Mouse (Mus musculus) embryonic facial prominence, embryonic 14.5 days (tissue): ENCODE data around the gene Ttc41. TPM values are rescaled to one million over a fixed set of nuclear protein-coding genes. Genes with fewer than 3 reads are reported as not detected.

Source experiments
- ATAC-seq: fragments of 200-750 bp; cut with Nextera tagmentation; 2 replicates; pipeline ENCODE4 v1.8.0; 2017; ENCODE audit warnings: low read depth, moderate number of reproducible peaks, moderate TSS enrichment
- DNase-seq: peaks from one replicate; pipeline ENCODE4 v3.0.0-alpha.2; 2015; ENCODE audit warnings: low spot score
- H3K27ac ChIP-seq: fragments of 300-500 bp; sonication (generic); replicated peaks from 2 replicates; pipeline ENCODE4 v1.5.1; 2014; ENCODE audit warnings: low read depth, mild to moderate bottlenecking, low read length, moderate library complexity
- H3K27me3 ChIP-seq: fragments of 300-500 bp; sonication (generic); replicated peaks from 2 replicates; pipeline ENCODE4 v1.6.1; 2014; ENCODE audit warnings: low read length; ENCODE audit not compliant: control insufficient read depth, insufficient read depth
- H3K36me3 ChIP-seq: fragments of 300-500 bp; sonication (generic); 2 replicates; pipeline ENCODE4 v1.6.1; 2014; ENCODE audit warnings: low read length, mixed read lengths; ENCODE audit not compliant: control insufficient read depth, insufficient read depth
- H3K4me1 ChIP-seq: fragments of 300-500 bp; sonication (generic); 2 replicates; pipeline ENCODE4 v1.6.1; 2014; ENCODE audit warnings: antibody characterized with exemption, low read length; ENCODE audit not compliant: control insufficient read depth, insufficient read depth
- H3K4me2 ChIP-seq: fragments of 300-500 bp; sonication (generic); 2 replicates; pipeline ENCODE4 v1.6.1; 2014; ENCODE audit warnings: low read depth, mild to moderate bottlenecking, low read length, moderate library complexity, mixed read lengths
- H3K4me3 ChIP-seq: fragments of 300-500 bp; sonication (generic); 2 replicates; pipeline ENCODE4 v1.5.1; 2014; ENCODE audit warnings: low read depth, mild to moderate bottlenecking, low read length
- H3K9ac ChIP-seq: fragments of 300-500 bp; sonication (generic); 2 replicates; pipeline ENCODE4 v1.6.1; 2014; ENCODE audit warnings: low read depth, mild to moderate bottlenecking, low read length, moderate library complexity, mixed read lengths
- H3K9me3 ChIP-seq: fragments of 300-500 bp; sonication (generic); 2 replicates; pipeline ENCODE4 v1.6.1; 2016; ENCODE audit warnings: low read length; ENCODE audit not compliant: control insufficient read depth
- WGBS: fragments of 180-500 bp; shearing (Covaris S2); extraction: QIAGEN DNeasy Blood & Tissue Kit; methylation state at CpG from one replicate; pipeline ENCODE4 v1.1.7; 2014; 5-methylcytosine and 5-hydroxymethylcytosine counted together
- polyA plus RNA-seq: library from polyadenylated mRNA; unstranded; fragments of >200 nt; fragmentation: Nextera tagmentation; extraction: Ambion mirVana; gene quantifications from 2 replicates; pipeline ENCODE4 v1.2.1, GENCODE M21; 2014

Ttc41 gene
- polyA plus RNA-seq, 1 experiment from 2014 or later = 1.1 TPM

DNA sequence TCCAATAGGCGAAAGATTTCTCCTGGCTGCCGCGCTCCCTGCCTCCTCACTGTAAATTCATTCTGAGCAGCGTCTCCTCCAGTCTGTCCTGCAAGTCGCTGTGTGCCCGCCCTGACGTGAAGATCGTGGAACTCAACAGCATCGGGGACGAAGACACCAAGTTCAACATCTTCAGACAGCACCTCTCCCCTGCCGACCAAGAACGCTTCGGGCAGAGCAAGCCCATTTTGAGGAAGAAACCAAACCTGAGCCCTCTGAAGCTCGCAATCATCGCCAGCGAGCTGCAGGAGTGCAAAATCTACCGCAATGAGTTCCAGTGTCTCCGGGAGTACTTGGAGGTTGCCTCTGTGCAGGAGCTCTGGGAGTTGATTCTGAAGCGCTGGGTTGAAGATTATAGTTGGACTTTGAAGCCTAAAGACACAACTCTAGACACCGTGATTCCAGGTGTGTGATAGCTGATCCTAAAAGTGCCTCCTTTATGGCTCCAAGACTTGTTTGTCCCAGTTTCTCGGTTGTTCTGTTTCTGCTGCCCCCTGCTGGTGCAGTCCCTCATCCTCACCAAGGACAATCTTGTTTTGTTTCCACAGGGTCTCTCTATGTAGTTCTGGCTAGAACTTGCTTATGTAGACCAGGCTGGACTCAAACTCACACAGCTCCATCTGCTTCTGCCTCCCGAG lies 25.4 kb downstream of the Ttc41 start:
- H3K27ac ChIP-seq = peak overlapping the region; percentile 78
- WGBS = 7% methylated on average over 22 of the region's 22 CpGs
- no peaks in the 10 kb centered on the region for H3K36me3 ChIP-seq
- peak overlapping the region; percentile 71 for H3K9ac ChIP-seq
- peaks cover 11% of the 10 kb centered on the region; the same call in 1 of the 2 replicates for H3K4me1 ChIP-seq
- no peaks in the 10 kb centered on the region for H3K9me3 ChIP-seq
- DNase-seq = peak; percentile 89
- H3K4me3 ChIP-seq = peak overlapping the region; percentile 50
- ATAC-seq = peak; percentile 56; the same call in 1 of the 2 replicates
- peak overlapping the region; percentile 69 for H3K4me2 ChIP-seq
- H3K27me3 ChIP-seq = no peaks in the 10 kb centered on the region

DNA sequence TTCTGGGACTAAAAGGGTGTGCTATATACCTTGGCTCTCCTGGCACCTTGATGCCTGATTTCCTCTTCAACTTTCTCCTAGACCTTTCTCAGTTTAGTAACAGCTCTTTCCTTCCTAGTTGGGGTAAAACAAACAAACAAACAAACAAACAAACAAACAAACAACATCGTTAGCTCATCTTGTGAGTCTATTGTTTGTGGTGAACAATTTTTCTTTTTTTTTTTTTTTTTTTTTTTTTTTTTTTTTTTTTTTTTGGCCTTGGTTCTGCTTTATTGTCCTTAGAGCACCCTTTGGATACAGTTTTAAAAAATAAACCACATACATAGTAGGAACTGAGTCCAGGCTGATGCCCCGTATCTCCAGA lies 25.9 kb downstream of the Ttc41 start:
- H3K9ac ChIP-seq = no peak overlapping the region
- H3K4me2 ChIP-seq = no peak overlapping the region
- 47% methylated on average over 2 of the region's 2 CpGs for WGBS
- peaks cover 11% of the 10 kb centered on the region; the same call in 1 of the 2 replicates for H3K4me1 ChIP-seq
- ATAC-seq (no peak), DNase-seq (no peak)
- no peak overlapping the region; the same call in 1 of the 2 replicates for H3K27ac ChIP-seq
- H3K4me3 ChIP-seq = no peak overlapping the region
- no peaks in the 10 kb centered on the region for H3K27me3 ChIP-seq
- no peaks in the 10 kb centered on the region for H3K9me3 ChIP-seq
- no peaks in the 10 kb centered on the region for H3K36me3 ChIP-seq

DNA sequence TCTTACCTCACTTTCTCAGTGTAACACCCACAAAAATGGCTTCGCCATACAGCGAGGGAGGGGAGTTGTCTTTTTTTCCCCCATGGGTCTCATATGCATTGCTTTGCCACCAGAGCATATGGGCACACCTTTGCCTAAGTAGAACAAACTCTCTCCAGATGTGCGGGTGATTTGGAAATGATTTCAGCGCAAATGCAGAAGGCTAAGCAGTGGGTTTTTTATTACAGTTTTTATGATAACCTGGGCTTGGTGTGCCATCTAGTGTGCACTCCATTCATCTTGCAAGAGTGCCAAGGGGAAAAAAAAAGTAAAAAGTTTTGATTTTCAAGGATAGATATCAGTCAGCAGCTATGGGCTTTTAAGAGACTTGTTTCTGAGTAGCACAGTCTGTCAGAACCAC lies 29.4 kb downstream of the Ttc41 start:
- Histone ChIP-seq H3K27me3 (no peaks in the 10 kb centered on the region), H3K27ac (no peak overlapping the region), H3K36me3 (no peaks in the 10 kb centered on the region), H3K4me2 (no peak overlapping the region), H3K9ac (no peak overlapping the region), H3K9me3 (no peaks in the 10 kb centered on the region), H3K4me1 (0 out of 2 replicates have a peak, but pooled peaks cover 4% of the 10 kb centered on the region), H3K4me3 (no peak overlapping the region)
- 47% methylated on average over 4 of the region's 4 CpGs for WGBS
- no peak for ATAC-seq
- peak; percentile 46 for DNase-seq

DNA sequence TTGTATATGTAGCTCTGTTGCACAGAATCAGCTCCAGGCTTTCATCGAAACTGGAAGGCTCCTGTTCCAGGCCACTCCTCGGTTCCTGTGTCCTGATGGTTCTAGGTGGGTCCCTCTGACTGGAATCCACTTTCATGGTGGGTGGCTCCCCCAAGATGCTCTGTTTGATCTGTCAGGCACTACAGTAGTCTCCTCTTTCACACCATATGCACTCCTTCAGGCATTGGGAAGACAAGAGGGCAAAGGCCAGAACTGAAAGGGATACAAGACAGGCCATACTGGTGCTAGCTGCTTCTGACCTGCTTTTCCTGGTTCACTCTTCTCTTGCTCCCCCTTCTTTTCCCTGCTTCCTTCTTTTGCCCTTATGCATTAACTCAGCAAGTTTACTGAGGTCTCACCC lies 37.3 kb downstream of the Ttc41 start:
- DNase-seq (no peak), ATAC-seq (no peak)
- 72% methylated on average over 2 of the region's 2 CpGs for WGBS
- Histone ChIP-seq H3K9ac (no peak overlapping the region), H3K4me1 (no peaks in the 10 kb centered on the region), H3K4me3 (no peak overlapping the region), H3K27me3 (no peaks in the 10 kb centered on the region), H3K4me2 (no peak overlapping the region), H3K9me3 (no peaks in the 10 kb centered on the region), H3K36me3 (no peaks in the 10 kb centered on the region), H3K27ac (no peak overlapping the region)

DNA sequence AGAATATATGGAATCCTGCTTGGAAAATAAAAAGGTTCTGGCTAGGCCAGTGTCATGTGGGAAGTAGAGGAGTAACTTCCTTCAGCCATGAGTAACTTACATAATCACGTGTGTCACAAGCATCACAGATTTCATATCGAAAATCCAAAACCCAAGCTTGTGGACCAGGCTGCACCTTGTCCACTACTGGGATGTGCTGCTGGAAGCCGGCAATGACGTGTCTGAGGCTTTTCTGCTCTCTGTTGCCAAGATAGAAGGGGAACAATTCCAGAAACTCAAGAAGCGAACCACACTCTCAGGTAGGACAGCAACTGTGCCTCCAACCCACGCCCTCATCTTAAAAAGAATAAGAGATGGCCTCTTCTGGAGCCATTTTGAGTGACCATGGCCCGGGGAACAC lies 38.7 kb downstream of the Ttc41 start:
- no peak overlapping the region for H3K4me2 ChIP-seq
- no peak overlapping the region for H3K9ac ChIP-seq
- H3K4me1 ChIP-seq = no peaks in the 10 kb centered on the region
- WGBS = 89% methylated on average over 7 of the region's 7 CpGs
- H3K27ac ChIP-seq = no peak overlapping the region
- no peak overlapping the region for H3K4me3 ChIP-seq
- H3K9me3 ChIP-seq = no peaks in the 10 kb centered on the region
- no peak for ATAC-seq
- H3K27me3 ChIP-seq = no peaks in the 10 kb centered on the region
- H3K36me3 ChIP-seq = no peaks in the 10 kb centered on the region
- no peak for DNase-seq

DNA sequence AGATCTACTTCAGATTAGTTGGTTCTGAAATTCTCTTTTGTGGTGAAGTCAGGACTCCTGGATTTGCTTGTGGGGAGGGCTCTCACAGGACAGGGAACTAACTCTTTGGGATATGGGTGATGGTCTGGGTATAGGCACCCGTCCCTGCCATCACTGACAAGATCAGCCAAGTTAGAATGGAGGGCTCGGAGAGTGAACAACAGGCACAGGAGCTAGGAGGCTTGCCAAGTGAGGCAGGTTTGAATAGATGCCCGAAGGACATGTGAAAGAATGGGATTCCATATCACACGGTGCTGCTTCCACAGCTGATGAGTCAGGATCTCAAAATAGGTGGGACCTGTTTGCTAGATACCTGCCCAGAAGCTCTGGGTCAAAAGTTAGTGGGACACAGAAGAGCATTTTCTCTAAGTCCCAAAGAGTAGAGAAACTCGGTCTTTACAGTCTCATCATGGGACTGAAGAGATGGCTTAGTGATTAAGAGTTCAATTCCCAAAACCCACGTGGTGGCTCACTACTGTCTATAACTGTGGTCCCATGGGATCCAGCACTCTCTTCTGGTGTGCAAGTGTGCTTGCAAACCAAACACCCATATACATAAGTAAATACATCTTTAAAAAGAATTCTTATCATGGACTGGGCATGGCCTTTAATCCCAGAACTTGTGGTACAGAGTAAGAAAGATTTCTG lies 50.3 kb downstream of the Ttc41 start:
- 80% methylated on average over 6 of the region's 6 CpGs for WGBS
- H3K4me2 ChIP-seq = no peak overlapping the region
- no peak for ATAC-seq
- no peaks in the 10 kb centered on the region for H3K36me3 ChIP-seq
- no peaks in the 10 kb centered on the region for H3K4me1 ChIP-seq
- no peak overlapping the region for H3K4me3 ChIP-seq
- H3K27me3 ChIP-seq = no peaks in the 10 kb centered on the region
- no peaks in the 10 kb centered on the region for H3K9me3 ChIP-seq
- H3K9ac ChIP-seq = no peak overlapping the region
- no peak overlapping the region for H3K27ac ChIP-seq
- no peak for DNase-seq

DNA sequence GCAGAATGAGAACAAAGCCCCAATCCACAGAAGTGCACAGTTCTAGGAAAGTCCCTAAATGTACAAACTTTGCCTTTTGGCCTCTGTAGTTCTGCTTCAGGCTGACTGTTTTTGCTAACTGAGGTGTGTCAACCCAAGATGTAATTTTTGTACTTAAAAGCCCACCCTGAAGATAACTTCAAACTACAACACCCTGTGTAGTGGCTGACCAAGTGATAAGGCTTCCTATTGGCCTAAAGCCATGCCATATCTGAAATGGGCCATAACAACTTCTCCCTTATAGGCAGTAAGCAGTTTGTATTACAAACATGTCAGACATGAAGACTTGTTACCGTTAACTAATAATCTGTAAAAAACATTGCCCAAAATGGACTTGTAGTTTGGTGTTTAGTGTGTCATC lies 52.1 kb downstream of the Ttc41 start:
- Histone ChIP-seq H3K27ac (no peak overlapping the region), H3K4me3 (no peak overlapping the region), H3K4me1 (no peaks in the 10 kb centered on the region), H3K27me3 (no peaks in the 10 kb centered on the region), H3K36me3 (no peaks in the 10 kb centered on the region), H3K9me3 (no peaks in the 10 kb centered on the region), H3K9ac (no peak overlapping the region), H3K4me2 (no peak overlapping the region)
- DNase-seq (no peak), ATAC-seq (no peak)
- 97% methylated on average over 1 of the region's 1 CpGs for WGBS

DNA sequence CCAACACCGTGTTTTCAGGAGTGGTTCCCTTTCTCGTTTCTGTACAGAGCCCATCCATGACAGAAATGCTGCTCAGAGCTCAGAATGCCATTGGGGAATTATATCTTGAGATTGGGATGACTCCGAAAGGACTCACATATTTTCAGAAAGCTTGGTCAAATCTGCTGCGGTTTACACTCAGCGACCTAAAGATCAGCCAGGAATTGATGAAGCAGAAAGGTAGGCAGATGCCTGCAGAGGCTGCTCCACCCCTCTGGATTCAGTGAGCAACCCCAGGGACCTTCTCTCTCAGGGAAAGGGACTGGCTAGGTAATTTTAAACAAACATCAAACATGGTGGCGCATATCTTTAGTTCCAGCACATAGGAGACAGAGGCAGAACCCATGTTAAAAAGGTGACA lies 52.6 kb downstream of the Ttc41 start:
- no peak overlapping the region for H3K9ac ChIP-seq

DNA sequence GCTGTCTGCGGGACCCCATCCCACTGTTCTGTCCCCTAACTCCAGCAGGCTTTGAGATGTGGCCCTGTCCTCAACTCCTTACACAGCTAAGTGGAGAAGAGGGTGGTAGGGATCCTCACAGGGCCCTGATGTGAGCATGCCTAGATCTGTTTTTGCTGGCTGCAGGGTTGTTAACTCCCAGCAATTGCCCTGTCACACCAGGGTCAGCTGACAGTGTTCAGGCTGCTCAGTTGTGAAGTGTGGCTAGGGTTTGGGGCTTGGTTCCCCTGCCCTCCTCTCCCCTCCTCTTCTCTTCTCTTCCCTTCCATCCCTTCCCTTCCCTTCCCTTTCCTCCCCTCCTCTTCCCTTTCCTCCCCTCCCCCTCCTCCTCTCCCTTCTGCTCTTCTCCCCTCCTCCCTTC lies 55.6 kb downstream of the Ttc41 start:
- no peaks in the 10 kb centered on the region for H3K4me1 ChIP-seq
- DNase-seq = no peak
- H3K27ac ChIP-seq = no peak overlapping the region
- WGBS = 62% methylated on average over 1 of the region's 1 CpGs
- H3K9me3 ChIP-seq = no peaks in the 10 kb centered on the region
- no peak overlapping the region for H3K4me3 ChIP-seq
- H3K27me3 ChIP-seq = no peaks in the 10 kb centered on the region
- no peaks in the 10 kb centered on the region for H3K36me3 ChIP-seq
- H3K9ac ChIP-seq = no peak overlapping the region
- ATAC-seq = no peak
- no peak overlapping the region for H3K4me2 ChIP-seq

More for the DNA sequence above, 52.6 kb downstream of the Ttc41 start:
- ATAC-seq (no peak), DNase-seq (no peak)
- 92% methylated on average over 6 of the region's 6 CpGs for WGBS
- Histone ChIP-seq H3K27me3 (no peaks in the 10 kb centered on the region), H3K4me2 (no peak overlapping the region), H3K4me3 (no peak overlapping the region), H3K27ac (no peak overlapping the region), H3K4me1 (no peaks in the 10 kb centered on the region), H3K36me3 (no peaks in the 10 kb centered on the region), H3K9me3 (no peaks in the 10 kb centered on the region)
